ENCODE assay signal across 20 mouse cellular contexts in genomic region chr6:88053228-88054080, GRCm38 (mm10). TPM values are rescaled to one million over a fixed set of nuclear protein-coding genes. Genes with fewer than 3 reads are reported as not detected.
DNase-seq lines count a peak whose midpoint lies in the region; ATAC-seq and TF ChIP-seq lines count a peak whose summit lies in the region.
"Had no signal": no experiment of that assay in that cellular context is flagged by ENCODE, and none has a peak within 500 bp of the region (broad histone marks: within the 10 kb centered on the region; RNA-seq: fewer than 3 reads in every experiment).

No protein-coding gene starts in this region.

- TF ChIP-seq CTCF in lung, postnatal 0 days (IDR thresholded peaks at IDR 0.05) = no peak
- TF ChIP-seq CTCF in bone marrow macrophage, adult 2 months (IDR thresholded peaks at IDR 0.05; ENCODE audit: low read depth, low read length) = no peak

- peak; percentile 52 for DNase-seq in lung, postnatal 0 days (ENCODE audit: low spot score)
- DNase-seq in lung, postnatal 4 days = no peak
- DNase-seq in yolk sac, embryonic 10.5 days (ENCODE audit: low spot score) = peak; percentile 68
- no peak for DNase-seq in heart, postnatal 25 days (ENCODE audit: low spot score)
- no peak for DNase-seq in left cerebral cortex, postnatal 25 days (ENCODE audit: low spot score in 2 of 2)
- DNase-seq: adrenal gland, postnatal 10 days; cerebellum, adult 8-10 months; cerebellum, postnatal 36 days; gastrocnemius, postnatal 25 days; heart, adult 2 months; heart, postnatal 14 days; kidney, postnatal 10 days; right cerebral cortex, postnatal 14 days had no signal

- H3K9me3 ChIP-seq in lung, postnatal 0 days (ENCODE audit: low read length) = no peaks in the 10 kb centered on the region
- H3K9me3 ChIP-seq: hindbrain, embryonic 12.5 days; liver, embryonic 15.5 days; midbrain, embryonic 12.5 days had no signal

- TF ChIP-seq EP300 in lung, postnatal 0 days (IDR thresholded peaks at IDR 0.05) = peak; percentile 57

- H3K4me1 ChIP-seq in lung, postnatal 0 days (ENCODE audit: insufficient read depth, low read depth, low read length) = peaks cover 10% of the 10 kb centered on the region; the same call in 1 of the 2 replicates
- peaks cover 35% of the 10 kb centered on the region for H3K4me1 ChIP-seq in bone marrow macrophage, adult 2 months (ENCODE audit: control insufficient read depth, insufficient read depth, low read length)
- H3K4me1 ChIP-seq: hindbrain, embryonic 12.5 days; midbrain, embryonic 12.5 days had no signal

- no peaks in the 10 kb centered on the region for H3K36me3 ChIP-seq in lung, postnatal 0 days (ENCODE audit: insufficient read depth, low read length)
- H3K36me3 ChIP-seq in macrophage (ENCODE audit: inconsistent target) = no peaks in the 10 kb centered on the region
- H3K36me3 ChIP-seq: heart, embryonic 13.5 days; hindbrain, embryonic 12.5 days; liver, embryonic 15.5 days; midbrain, embryonic 12.5 days had no signal

- no peak overlapping the region for H3K4me2 ChIP-seq in lung, postnatal 0 days (replicated peaks; ENCODE audit: low read depth, low read length)
- H3K4me2 ChIP-seq: heart, embryonic 13.5 days; hindbrain, embryonic 12.5 days; liver, embryonic 15.5 days; midbrain, embryonic 12.5 days had no signal

- intact Hi-C loops in heart, postnatal 25 days (cut with DNase I) = no loop called here
- intact Hi-C loops in left cerebral cortex, postnatal 25 days (cut with DNase I) = no loop called here

- 29% methylated on average over 11 of the region's 11 CpGs for WGBS in lung, postnatal 0 days
- WGBS in macrophage (ENCODE audit: missing documents) = 55% methylated on average over 11 of the region's 11 CpGs

- peak overlapping the region; percentile 55 for H3K27ac ChIP-seq in lung, postnatal 0 days (ENCODE audit: low read length)
- H3K27ac ChIP-seq in bone marrow macrophage, adult 2 months (ENCODE audit: insufficient read depth, low read depth, low read length) = peak overlapping the region; percentile 18
- peak overlapping the region; percentile 51 for H3K27ac ChIP-seq in macrophage
- H3K27ac ChIP-seq: heart, adult 2 months; heart, embryonic 13.5 days; hindbrain, embryonic 12.5 days; liver, embryonic 15.5 days; midbrain, embryonic 12.5 days had no signal

- no peak for TF ChIP-seq POLR2A in bone marrow macrophage, adult 2 months (IDR thresholded peaks at IDR 0.05; ENCODE audit: borderline replicate concordance, low read depth, low read length)

- H3K27me3 ChIP-seq in lung, postnatal 0 days (replicated peaks; ENCODE audit: insufficient read depth, low read length) = no peaks in the 10 kb centered on the region

- no peak overlapping the region for H3K9ac ChIP-seq in lung, postnatal 0 days (replicated peaks; ENCODE audit: low read depth)
- H3K9ac ChIP-seq: heart, embryonic 13.5 days; hindbrain, embryonic 12.5 days; liver, embryonic 15.5 days; midbrain, embryonic 12.5 days had no signal

- H3K79me2 ChIP-seq in macrophage (ENCODE audit: inconsistent target) = no peaks in the 10 kb centered on the region

- no peak overlapping the region for H3K4me3 ChIP-seq in lung, postnatal 0 days (ENCODE audit: low read depth, low read length)
- H3K4me3 ChIP-seq in bone marrow macrophage, adult 2 months (ENCODE audit: insufficient read depth, low read length) = no peak overlapping the region
- H3K4me3 ChIP-seq in macrophage (ENCODE audit: inconsistent target) = no peak overlapping the region
- H3K4me3 ChIP-seq: heart, adult 2 months; heart, embryonic 13.5 days; hindbrain, embryonic 12.5 days; liver, embryonic 15.5 days; midbrain, embryonic 12.5 days had no signal

- ATAC-seq in lung, postnatal 0 days = peak; percentile 73
- ATAC-seq: forebrain, embryonic 14.5 days had no signal

RNA-seq across cellular contexts. Expression of gene Rab7, which starts 8.4 kb away (rescaled TPM):
- polyA plus RNA-seq in lung, postnatal 0 days (2015; fragmentation: Nextera tagmentation; extraction: Ambion mirVana) = 242 and 253 TPM in 2 replicates
- 475 and 476 TPM in 2 replicates for polyA plus RNA-seq in bone marrow macrophage, adult 2 months (2012; ENCODE audit: insufficient read depth, insufficient read length, missing spikeins)
- 100 to 1,000 TPM in 9 of 26 experiments, 10 to 100 TPM in 17; 55.1 to 151 (median 86.4) TPM for total RNA-seq in macrophage (2018; cell fraction: chromatin; rRNA removed)
- 100 to 1,000 TPM; 423 to 668 (median 547) TPM for total RNA-seq in macrophage (2018; cell fraction: cytosol; rRNA removed)
- total RNA-seq in macrophage (2018; cell fraction: nucleus; rRNA removed) = 100 to 1,000 TPM; 147 to 373 (median 239) TPM
- 571 to 1,341 TPM (median 733 TPM) in 3 replicates for polyA plus RNA-seq in macrophage (2018)
- total RNA-seq in heart, postnatal 25 days (2021) = 100 to 1,000 TPM; 292 to 305 TPM
- total RNA-seq in left cerebral cortex, postnatal 25 days (2021) = 100 to 1,000 TPM; 330 to 341 TPM

RNA-seq across cellular contexts. Expression of gene Rpn1, which starts 30.8 kb away (rescaled TPM):
- polyA plus RNA-seq in lung, postnatal 0 days (2015; fragmentation: Nextera tagmentation; extraction: Ambion mirVana) = 209 and 226 TPM in 2 replicates
- polyA plus RNA-seq in bone marrow macrophage, adult 2 months (2012; ENCODE audit: insufficient read depth, insufficient read length, missing spikeins) = 148 and 185 TPM in 2 replicates
- total RNA-seq in macrophage (2018; cell fraction: chromatin; rRNA removed) = 10 to 100 TPM in 25 of 26 experiments, 1 to 10 TPM in 1; 9.7 to 53.5 (median 26.6) TPM
- 100 to 1,000 TPM in 4 of 26 experiments, 10 to 100 TPM in 22; 48.9 to 117 (median 81.0) TPM for total RNA-seq in macrophage (2018; cell fraction: cytosol; rRNA removed)
- total RNA-seq in macrophage (2018; cell fraction: nucleus; rRNA removed) = 100 to 1,000 TPM in 15 of 26 experiments, 10 to 100 TPM in 11; 23.6 to 218 (median 102) TPM
- 109 to 177 TPM (median 163 TPM) in 3 replicates for polyA plus RNA-seq in macrophage (2018)
- 100 to 1,000 TPM in 1 of 2 experiments, 10 to 100 TPM in 1; 95.7 to 115 TPM for total RNA-seq in heart, postnatal 25 days (2021)
- 100 to 1,000 TPM; 184 to 185 TPM for total RNA-seq in left cerebral cortex, postnatal 25 days (2021)

Comparison
In these comparisons a context has a peak if more than half of its experiments do, and no peak if none do; other contexts are left out.
1. DNase-seq: peak in lung, postnatal 0 days (single experiment) and yolk sac, embryonic 10.5 days (single experiment); none in lung, postnatal 4 days (0 of 2), heart, postnatal 25 days (single experiment) and left cerebral cortex, postnatal 25 days (0 of 2).
2. Peak in every context shown above with its lines, with median percentiles within 50 percentile points of each other: H3K27ac ChIP-seq.